20 mouse cellular contexts compared by ENCODE assay signal in genomic region chr5:36515558-36515957, GRCm38 (mm10). TPM values are rescaled to one million over a fixed set of nuclear protein-coding genes. Genes with fewer than 3 reads are reported as not detected.
DNase-seq lines count a peak whose midpoint lies in the region; ATAC-seq and TF ChIP-seq lines count a peak whose summit lies in the region.
"Had no signal": no experiment of that assay in that cellular context is flagged by ENCODE, and none has a peak within 500 bp of the region (broad histone marks: within the 10 kb centered on the region; RNA-seq: fewer than 3 reads in every experiment).

No protein-coding gene starts in this region.

- peaks cover 95% of the 10 kb centered on the region for H3K36me3 ChIP-seq in hindbrain, embryonic 13.5 days
- H3K36me3 ChIP-seq in hindbrain, embryonic 16.5 days (ENCODE audit: control insufficient read depth, insufficient read depth, low read length): peaks cover 30% of the 10 kb centered on the region

- no peak for ATAC-seq in hindbrain, embryonic 13.5 days (ENCODE audit: low FRiP score)
- no peak for ATAC-seq in hindbrain, embryonic 16.5 days
- ATAC-seq: activated CD4-positive, CD25-positive, alpha-beta regulatory T cell, adult 4 months; forebrain, embryonic 14.5 days; Patski had no signal

- no peak overlapping the region for H3K9ac ChIP-seq in hindbrain, embryonic 13.5 days
- H3K9ac ChIP-seq in hindbrain, embryonic 16.5 days (ENCODE audit: low read depth, low read length): no peak overlapping the region
- H3K9ac ChIP-seq: heart, embryonic 13.5 days; hindbrain, embryonic 12.5 days had no signal

- no peaks in the 10 kb centered on the region for H3K27me3 ChIP-seq in hindbrain, embryonic 13.5 days
- H3K27me3 ChIP-seq in hindbrain, embryonic 16.5 days (replicated peaks; ENCODE audit: control insufficient read depth, insufficient read depth, low read length): no peaks in the 10 kb centered on the region
- H3K27me3 ChIP-seq: CH12.LX; heart, embryonic 13.5 days; hindbrain, embryonic 12.5 days; Patski had no signal

- intact Hi-C loops in left cerebral cortex, adult 2 months (cut with DNase I): no loop called here
- intact Hi-C loops in left cerebral cortex, postnatal 14 days (cut with DNase I): no loop called here

- no peak overlapping the region for H3K4me2 ChIP-seq in hindbrain, embryonic 13.5 days
- no peak overlapping the region for H3K4me2 ChIP-seq in hindbrain, embryonic 16.5 days (ENCODE audit: low read length)
- H3K4me2 ChIP-seq: heart, embryonic 13.5 days; hindbrain, embryonic 12.5 days had no signal

- H3K4me1 ChIP-seq in hindbrain, embryonic 13.5 days (replicated peaks): 0 out of 2 replicates have a peak, but pooled peaks cover 9% of the 10 kb centered on the region
- H3K4me1 ChIP-seq in hindbrain, embryonic 16.5 days (ENCODE audit: control insufficient read depth, insufficient read depth, low read depth, low read length): no peaks in the 10 kb centered on the region
- H3K4me1 ChIP-seq: hindbrain, embryonic 12.5 days had no signal

- 89% methylated on average over 5 of the region's 5 CpGs for WGBS in hindbrain, embryonic 13.5 days
- WGBS in hindbrain, embryonic 16.5 days: 81% methylated on average over 5 of the region's 5 CpGs

- H3K9me3 ChIP-seq in hindbrain, embryonic 13.5 days: no peaks in the 10 kb centered on the region
- no peaks in the 10 kb centered on the region for H3K9me3 ChIP-seq in hindbrain, embryonic 16.5 days (ENCODE audit: control insufficient read depth, low read length)
- H3K9me3 ChIP-seq: heart, embryonic 13.5 days; hindbrain, embryonic 12.5 days had no signal

- peak overlapping the region; percentile 18; the same call in 1 of the 2 replicates for H3K27ac ChIP-seq in hindbrain, embryonic 13.5 days
- no peak overlapping the region for H3K27ac ChIP-seq in hindbrain, embryonic 16.5 days (ENCODE audit: low read depth, low read length)
- peak overlapping the region; percentile 33; the same call in 1 of the 2 replicates for H3K27ac ChIP-seq in left cerebral cortex, adult 2 months
- H3K27ac ChIP-seq: heart, embryonic 13.5 days; hindbrain, embryonic 12.5 days had no signal

- TF ChIP-seq CTCF in left cerebral cortex, adult 2 months (IDR thresholded peaks at IDR 0.05): no peak

- H3K4me3 ChIP-seq in hindbrain, embryonic 13.5 days: no peak overlapping the region
- H3K4me3 ChIP-seq in hindbrain, embryonic 16.5 days (ENCODE audit: low read length): no peak overlapping the region
- no peak overlapping the region for H3K4me3 ChIP-seq in left cerebral cortex, adult 2 months
- H3K4me3 ChIP-seq: heart, embryonic 13.5 days; hindbrain, embryonic 12.5 days had no signal

- DNase-seq in left cerebral cortex, adult 2 months (ENCODE audit: extremely low spot score in 1 of 2, low spot score in 2 of 2): no peak
- no peak for DNase-seq in left cerebral cortex, postnatal 14 days (ENCODE audit: low spot score in 2 of 2)
- peak; percentile 50 for DNase-seq in brain, adult 2 months (ENCODE audit: low read depth, low spot score)
- peak; percentile 59 for DNase-seq in layer of hippocampus, adult 9-11 months
- no peak for DNase-seq in thymus, postnatal 25 days
- DNase-seq in kidney, postnatal 4 days: no peak
- DNase-seq: adrenal gland, postnatal 14 days; cerebellum, adult 11-12 months; cerebellum, adult 9-10 months; cerebellum, postnatal 25 days; gastrocnemius, postnatal 36 days; heart, postnatal 4 days had no signal

RNA-seq across cellular contexts. Expression of gene Ccdc96, which starts 31.2 kb away (rescaled TPM):
- polyA plus RNA-seq in hindbrain, embryonic 13.5 days (2015; fragmentation: Nextera tagmentation; extraction: Ambion mirVana): 3.9 and 4.0 TPM in 2 replicates
- 2.7 and 3.4 TPM in 2 replicates for polyA plus RNA-seq in hindbrain, embryonic 16.5 days (2015; fragmentation: Nextera tagmentation; extraction: Ambion mirVana)
- 1 to 10 TPM in 1 of 2 experiments, under 1 TPM in 1; 0.79 to 1.3 TPM for total RNA-seq in left cerebral cortex, adult 2 months (2021)
- 1 to 10 TPM; 1.3 TPM for total RNA-seq in left cerebral cortex, postnatal 14 days (2021)
- polyA plus RNA-seq: activated CD4-positive, CD25-positive, alpha-beta regulatory T cell, adult 4 months had no signal

RNA-seq across cellular contexts. Expression of gene Tada2b, which starts 31.5 kb away (rescaled TPM):
- polyA plus RNA-seq in hindbrain, embryonic 13.5 days (2015; fragmentation: Nextera tagmentation; extraction: Ambion mirVana): 2.7 and 2.8 TPM in 2 replicates
- polyA plus RNA-seq in hindbrain, embryonic 16.5 days (2015; fragmentation: Nextera tagmentation; extraction: Ambion mirVana): 3.0 and 3.6 TPM in 2 replicates
- 10 to 100 TPM; 30.2 to 31.9 TPM for total RNA-seq in left cerebral cortex, adult 2 months (2021)
- total RNA-seq in left cerebral cortex, postnatal 14 days (2021): 10 to 100 TPM; 26.5 to 29.1 TPM

RNA-seq across cellular contexts. Expression of gene Grpel1, which starts 50.8 kb away (rescaled TPM):
- polyA plus RNA-seq in hindbrain, embryonic 13.5 days (2015; fragmentation: Nextera tagmentation; extraction: Ambion mirVana): 45.4 and 45.6 TPM in 2 replicates
- 42.7 and 46.8 TPM in 2 replicates for polyA plus RNA-seq in hindbrain, embryonic 16.5 days (2015; fragmentation: Nextera tagmentation; extraction: Ambion mirVana)
- 10 to 100 TPM; 21.0 to 22.4 TPM for total RNA-seq in left cerebral cortex, adult 2 months (2021)
- total RNA-seq in left cerebral cortex, postnatal 14 days (2021): 10 to 100 TPM; 20.4 to 20.8 TPM

Comparison
In these comparisons a context has a peak if more than half of its experiments do, and no peak if none do; other contexts are left out.
1. DNase-seq: peak in brain, adult 2 months (single experiment) and layer of hippocampus, adult 9-11 months (single experiment); none in left cerebral cortex, adult 2 months (0 of 2), left cerebral cortex, postnatal 14 days (0 of 2), thymus, postnatal 25 days (single experiment) and kidney, postnatal 4 days (0 of 2).